Mouse (Mus musculus) forebrain, postnatal 0 days (tissue): ENCODE measurements around the gene Ngrn. TPM values are rescaled to one million over a fixed set of nuclear protein-coding genes. Genes with fewer than 3 reads are reported as not detected.

Experiments
- ATAC-seq: fragments of 200-750 bp; cut with Nextera tagmentation; 2 replicates; pipeline ENCODE4 v1.8.0; 2017; ENCODE audit warnings: mild to moderate bottlenecking, moderate library complexity
- DNase-seq: peaks from one replicate; pipeline ENCODE4 v3.0.0-alpha.2; 2015
- H3K27ac ChIP-seq: fragments of 300-500 bp; sonication (generic); 2 replicates; pipeline ENCODE4 v1.5.1; 2014; ENCODE audit warnings: low read depth, mild to moderate bottlenecking, antibody characterized with exemption, low read length, moderate library complexity, mixed read lengths
- H3K27me3 ChIP-seq: fragments of 300-500 bp; sonication (generic); 2 replicates; pipeline ENCODE4 v1.6.1; 2014; ENCODE audit warnings: mild to moderate bottlenecking, low read length, mixed read lengths; ENCODE audit not compliant: insufficient read depth
- H3K36me3 ChIP-seq: fragments of 300-500 bp; sonication (generic); 2 replicates; pipeline ENCODE4 v1.6.1; 2014; ENCODE audit warnings: mild to moderate bottlenecking, moderate library complexity; ENCODE audit not compliant: insufficient read depth
- H3K4me1 ChIP-seq: fragments of 300-500 bp; sonication (generic); 2 replicates; pipeline ENCODE4 v1.6.1; 2014; ENCODE audit warnings: antibody characterized with exemption; ENCODE audit not compliant: insufficient read depth
- H3K4me2 ChIP-seq: fragments of 300-500 bp; sonication (generic); 2 replicates; pipeline ENCODE4 v1.6.1; 2014; ENCODE audit warnings: low read depth, mild to moderate bottlenecking, moderate library complexity
- H3K4me3 ChIP-seq: fragments of 300-500 bp; sonication (generic); 2 replicates; pipeline ENCODE4 v1.5.1; 2014; ENCODE audit warnings: low read depth, low read length, mixed read lengths
- H3K9ac ChIP-seq: fragments of 300-500 bp; sonication (generic); 2 replicates; pipeline ENCODE4 v1.6.1; 2014; ENCODE audit warnings: mild to moderate bottlenecking
- H3K9me3 ChIP-seq: fragments of 300-500 bp; sonication (generic); 2 replicates; pipeline ENCODE4 v1.6.1; 2016; ENCODE audit warnings: low read length
- CTCF ChIP-seq: sonication (generic); IDR thresholded peaks from 2 replicates; pipeline ENCODE4 v1.5.1; 2016; ENCODE audit warnings: antibody characterized with exemption, control low read depth, low read depth
- WGBS: fragments of 180-500 bp; shearing (Covaris S2); extraction: QIAGEN DNeasy Blood & Tissue Kit; methylation state at CpG from one replicate; pipeline ENCODE4 v1.1.7; 2014; 5-methylcytosine and 5-hydroxymethylcytosine counted together
- polyA plus RNA-seq: library from polyadenylated mRNA; unstranded; fragments of >200 nt; fragmentation: Nextera tagmentation; extraction: Ambion mirVana; gene quantifications from 2 replicates; pipeline ENCODE4 v1.2.1, GENCODE M21; 2015
- total RNA-seq: library from RNA; depleted of rRNA; stranded (reverse); fragments of >200 nt; gene quantifications from 2 replicates; pipeline ENCODE4 v1.2.3, GENCODE M21; 2014

Ngrn gene
- total and polyA plus RNA-seq, 2 experiments from 2014 or later, result 72.0 to 74.9 TPM

DNA sequence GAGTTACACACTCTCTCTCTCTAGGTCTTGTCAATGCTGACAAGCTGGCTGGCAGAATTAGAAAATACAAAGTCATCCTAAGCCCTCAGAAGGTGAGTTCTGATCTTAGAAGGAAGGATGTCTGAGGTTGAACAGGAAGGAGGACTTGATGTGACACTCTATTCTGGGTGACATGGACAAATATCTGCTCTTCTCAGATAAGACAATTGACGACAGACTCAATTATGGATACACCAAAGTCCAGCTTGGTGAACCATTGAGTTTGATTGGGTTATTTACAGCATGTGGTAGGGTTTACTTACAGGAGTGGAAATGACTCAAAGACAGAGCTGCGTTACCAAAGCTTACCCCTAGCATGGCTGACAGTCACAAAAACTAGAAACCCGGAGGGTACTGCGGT, 15.4 kb downstream of the Ngrn start:
- H3K9ac ChIP-seq, result no peak overlapping the region
- H3K27ac ChIP-seq, result no peak overlapping the region
- no peak overlapping the region for H3K4me2 ChIP-seq
- H3K9me3 ChIP-seq, result peaks cover 6% of the 10 kb centered on the region; the same call in 1 of the 2 replicates
- 0 out of 2 replicates have a peak, but pooled peaks cover 1% of the 10 kb centered on the region for H3K4me1 ChIP-seq
- DNase-seq (no peak), ATAC-seq (no peak)
- 98% methylated on average over 4 of the region's 4 CpGs for WGBS
- TF ChIP-seq CTCF, result no peak
- no peaks in the 10 kb centered on the region for H3K27me3 ChIP-seq
- no peak overlapping the region for H3K4me3 ChIP-seq
- peaks cover 70% of the 10 kb centered on the region for H3K36me3 ChIP-seq

GRCm38 (mm10) chr7:80280032-80280431, 19.0 kb downstream of the Ngrn start:
- H3K9me3 ChIP-seq, result peaks cover under 1% of the 10 kb centered on the region; the same call in 1 of the 2 replicates
- H3K9ac ChIP-seq, result no peak overlapping the region
- H3K27ac ChIP-seq, result no peak overlapping the region
- H3K4me1 ChIP-seq, result no peaks in the 10 kb centered on the region
- peaks cover 81% of the 10 kb centered on the region for H3K36me3 ChIP-seq
- no peak for DNase-seq
- H3K27me3 ChIP-seq, result no peaks in the 10 kb centered on the region
- 77% methylated on average over 10 of the region's 10 CpGs for WGBS
- H3K4me3 ChIP-seq, result no peak overlapping the region
- TF ChIP-seq CTCF, result no peak
- no peak overlapping the region for H3K4me2 ChIP-seq
- no peak for ATAC-seq

- no peak overlapping the region for H3K4me2 ChIP-seq
- ATAC-seq (no peak), DNase-seq (no peak)
- 89% methylated on average over 2 of the region's 2 CpGs for WGBS
- H3K9me3 ChIP-seq, result no peaks in the 10 kb centered on the region
- no peak overlapping the region for H3K4me3 ChIP-seq
- H3K9ac ChIP-seq, result no peak overlapping the region
- no peaks in the 10 kb centered on the region for H3K4me1 ChIP-seq
- H3K27ac ChIP-seq, result no peak overlapping the region
- H3K27me3 ChIP-seq, result no peaks in the 10 kb centered on the region
- peaks cover 83% of the 10 kb centered on the region for H3K36me3 ChIP-seq
- TF ChIP-seq CTCF, result no peak
Observed at GRCm38 (mm10) chr7:80280998-80281397, 20.0 kb downstream of the Ngrn start.

GRCm38 (mm10) chr7:80281646-80282045, 20.6 kb downstream of the Ngrn start:
- Histone ChIP-seq H3K4me1 (no peaks in the 10 kb centered on the region), H3K9me3 (no peaks in the 10 kb centered on the region), H3K4me2 (no peak overlapping the region), H3K27ac (no peak overlapping the region), H3K4me3 (no peak overlapping the region), H3K27me3 (no peaks in the 10 kb centered on the region), H3K9ac (no peak overlapping the region), H3K36me3 (peaks cover 82% of the 10 kb centered on the region)
- WGBS, result 75% methylated on average over 3 of the region's 3 CpGs
- no peak for ATAC-seq
- DNase-seq, result no peak
- TF ChIP-seq CTCF, result no peak

DNA sequence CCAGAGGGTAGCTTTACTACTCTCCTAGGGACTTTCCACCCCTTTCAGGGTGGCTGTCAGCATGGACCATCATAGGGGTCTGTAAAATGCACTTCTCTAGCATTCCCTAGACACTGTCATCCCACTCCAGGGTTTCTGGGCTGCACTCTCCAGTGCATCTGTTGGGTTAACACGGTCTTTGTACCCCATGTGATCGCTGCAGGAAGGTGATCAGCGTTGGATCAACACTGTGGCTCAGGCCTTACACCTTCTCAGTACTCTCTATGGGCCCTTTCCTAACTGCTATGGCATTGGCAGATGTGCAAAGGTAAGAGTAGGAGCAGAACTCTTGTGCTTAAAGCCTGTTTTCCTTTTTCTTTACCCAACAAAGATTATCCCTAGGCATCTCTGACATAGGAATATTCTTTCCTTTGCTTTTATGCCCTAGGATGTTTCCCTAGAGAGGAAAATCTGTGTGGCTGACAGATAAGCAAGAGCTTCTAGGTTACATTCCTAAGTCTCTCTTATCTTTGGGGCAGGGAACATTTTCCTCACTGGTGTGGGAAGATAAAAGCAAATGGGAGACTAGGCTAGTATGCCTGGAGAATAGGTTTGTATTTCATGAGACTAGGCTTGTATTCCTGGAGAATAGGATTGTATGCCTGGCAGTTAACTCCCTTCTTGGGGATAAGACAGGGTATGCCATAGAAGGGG, 22.4 kb downstream of the Ngrn start:
- TF ChIP-seq CTCF, result no peak
- H3K27ac ChIP-seq, result no peak overlapping the region
- WGBS, result 93% methylated on average over 3 of the region's 3 CpGs
- no peak overlapping the region for H3K4me3 ChIP-seq
- H3K36me3 ChIP-seq, result peaks cover 82% of the 10 kb centered on the region
- H3K9me3 ChIP-seq, result no peaks in the 10 kb centered on the region
- ATAC-seq (no peak), DNase-seq (no peak)
- no peak overlapping the region for H3K4me2 ChIP-seq
- H3K4me1 ChIP-seq, result no peaks in the 10 kb centered on the region
- H3K27me3 ChIP-seq, result no peaks in the 10 kb centered on the region
- no peak overlapping the region for H3K9ac ChIP-seq

DNA sequence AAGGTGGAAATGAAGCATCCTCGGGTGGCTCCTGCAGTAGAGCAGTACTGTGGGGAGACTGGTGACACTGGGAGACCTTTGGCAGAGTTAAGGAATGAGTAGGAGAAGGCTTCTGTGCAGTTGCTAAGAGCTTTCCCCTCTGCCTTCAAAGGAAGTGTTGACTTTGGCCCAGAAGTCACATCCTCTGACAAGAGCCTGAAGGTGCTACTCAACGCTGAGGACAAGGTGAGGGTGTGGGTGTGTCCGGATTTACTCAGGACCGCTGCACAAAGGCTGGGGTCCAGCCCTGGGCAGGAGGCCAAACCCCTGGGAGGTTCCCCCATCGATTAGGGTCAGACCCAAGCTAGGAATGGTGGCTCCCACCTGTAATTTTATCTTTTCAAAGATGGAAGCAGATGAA, 23.4 kb downstream of the Ngrn start:
- 91% methylated on average over 5 of the region's 5 CpGs for WGBS
- TF ChIP-seq CTCF, result no peak

GRCm38 (mm10) chr7:80285725-80286124, 24.7 kb downstream of the Ngrn start:
- no peaks in the 10 kb centered on the region for H3K4me1 ChIP-seq
- no peaks in the 10 kb centered on the region for H3K27me3 ChIP-seq
- ATAC-seq (no peak), DNase-seq (no peak)
- H3K4me2 ChIP-seq, result no peak overlapping the region
- H3K9me3 ChIP-seq, result no peaks in the 10 kb centered on the region
- H3K27ac ChIP-seq, result no peak overlapping the region
- 95% methylated on average over 6 of the region's 6 CpGs for WGBS
- peaks cover 71% of the 10 kb centered on the region for H3K36me3 ChIP-seq
- H3K9ac ChIP-seq, result no peak overlapping the region
- no peak for TF ChIP-seq CTCF
- H3K4me3 ChIP-seq, result no peak overlapping the region

More for the DNA sequence above, 23.4 kb downstream of the Ngrn start:
- Histone ChIP-seq H3K27ac (no peak overlapping the region), H3K27me3 (no peaks in the 10 kb centered on the region), H3K9me3 (no peaks in the 10 kb centered on the region), H3K4me1 (no peaks in the 10 kb centered on the region), H3K9ac (no peak overlapping the region), H3K36me3 (peaks cover 75% of the 10 kb centered on the region), H3K4me2 (no peak overlapping the region), H3K4me3 (no peak overlapping the region)
- ATAC-seq (no peak), DNase-seq (no peak)
